Mouse (Mus musculus) limb, embryonic 13.5 days (tissue): ENCODE measurements around the gene Tmem130. TPM values are rescaled to one million over a fixed set of nuclear protein-coding genes. Genes with fewer than 3 reads are reported as not detected.
"Not testable (repeated sequence)": the region's sequence is repeated elsewhere in the genome, so short reads cannot be mapped to it uniquely, and the experiment has no call there.

Source experiments
- ATAC-seq: fragments of 200-750 bp; cut with Nextera tagmentation; 2 replicates; pipeline ENCODE4 v1.8.0; 2017; ENCODE audit warnings: low read depth, moderate number of reproducible peaks, moderate TSS enrichment; ENCODE audit not compliant: low FRiP score
- H3K27ac ChIP-seq: fragments of 300-500 bp; sonication (generic); 2 replicates; pipeline ENCODE4 v1.5.1; 2015; ENCODE audit warnings: inconsistent platforms, mild to moderate bottlenecking, moderate library complexity
- H3K27me3 ChIP-seq: fragments of 300-500 bp; sonication (generic); 2 replicates; pipeline ENCODE4 v1.6.1; 2015; ENCODE audit warnings: mild to moderate bottlenecking, inconsistent platforms
- H3K36me3 ChIP-seq: fragments of 300-500 bp; sonication (generic); 2 replicates; pipeline ENCODE4 v1.6.1; 2015; ENCODE audit warnings: inconsistent platforms, mild to moderate bottlenecking, moderate library complexity
- H3K4me1 ChIP-seq: fragments of 300-500 bp; sonication (generic); 2 replicates; pipeline ENCODE4 v1.6.1; 2015; ENCODE audit warnings: inconsistent platforms
- H3K4me2 ChIP-seq: fragments of 300-500 bp; sonication (generic); replicated peaks from 2 replicates; pipeline ENCODE4 v1.6.1; 2015; ENCODE audit warnings: inconsistent platforms, mild to moderate bottlenecking, moderate library complexity
- H3K4me3 ChIP-seq: fragments of 300-500 bp; sonication (generic); 2 replicates; pipeline ENCODE4 v1.5.1; 2015; ENCODE audit warnings: moderate library complexity, mild to moderate bottlenecking, inconsistent platforms
- H3K9ac ChIP-seq: fragments of 300-500 bp; sonication (generic); 2 replicates; pipeline ENCODE4 v1.6.1; 2015; ENCODE audit warnings: mild to moderate bottlenecking, inconsistent platforms
- H3K9me3 ChIP-seq: fragments of 300-500 bp; sonication (generic); 2 replicates; pipeline ENCODE4 v1.6.1; 2016; ENCODE audit warnings: inconsistent platforms
- WGBS: fragments of 180-500 bp; shearing (Covaris S2); methylation state at CpG from one replicate; pipeline ENCODE4 v1.1.7; 2015; 5-methylcytosine and 5-hydroxymethylcytosine counted together
- polyA plus RNA-seq: library from polyadenylated mRNA; unstranded; fragments of >200 nt; fragmentation: Nextera tagmentation; extraction: Ambion mirVana; gene quantifications from 2 replicates; pipeline ENCODE4 v1.2.1, GENCODE M21; 2015

Tmem130 gene
- polyA plus RNA-seq, 1 experiment from 2014 or later: 0.87 TPM

DNA sequence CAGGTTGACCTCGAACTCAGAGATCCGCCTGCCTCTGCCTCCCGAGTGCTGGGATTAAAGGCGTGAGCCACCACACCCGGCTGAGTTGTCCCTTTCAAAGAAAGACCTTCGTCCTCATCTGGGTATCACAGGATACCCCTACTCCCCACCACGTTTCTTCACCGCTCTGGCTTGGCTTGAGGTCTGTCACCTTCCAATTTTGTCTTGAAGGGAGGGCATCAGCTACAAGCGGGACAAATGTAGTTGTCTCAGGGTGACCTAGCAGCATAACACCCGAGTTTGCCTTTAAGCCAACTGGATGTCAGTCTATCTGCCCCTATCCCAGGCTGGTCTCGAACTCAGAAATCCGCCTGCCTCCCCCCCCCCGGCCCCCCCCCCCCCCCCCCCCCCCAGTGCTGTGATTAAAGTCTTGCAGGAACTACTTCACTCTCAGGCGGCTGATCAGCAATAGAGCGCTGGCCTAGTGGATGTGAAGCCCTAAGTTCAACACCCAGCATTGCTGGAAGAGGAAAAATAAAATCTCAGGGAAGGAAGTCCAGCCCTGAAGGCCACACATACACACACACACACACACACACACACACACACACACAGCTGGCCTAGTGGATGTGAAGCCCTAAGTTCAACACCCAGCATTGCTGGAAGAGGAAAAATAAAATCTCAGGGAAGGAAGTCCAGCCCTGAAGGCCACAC lies 5.6 kb upstream of the Tmem130 start, which contains the start of gene Trrap:
Trrap (plus strand) TSS at position 627 of the 693 bp plus-strand sequence.
- ATAC-seq: 0 out of 2 replicates have a peak, but pooled peaks have one; percentile 12
- H3K36me3 ChIP-seq: peaks cover 17% of the 10 kb centered on the region
- H3K4me2 ChIP-seq: peak within 1 kb of the TSS; percentile 90
- 88% methylated on average over 13 of the region's 15 CpGs for WGBS
- H3K27me3 ChIP-seq, H3K9me3 ChIP-seq: not testable (repeated sequence)
- peak within 1 kb of the TSS; percentile 93 for H3K9ac ChIP-seq
- H3K27ac ChIP-seq: peak within 1 kb of the TSS; percentile 97
- peaks cover 13% of the 10 kb centered on the region for H3K4me1 ChIP-seq
- H3K4me3 ChIP-seq: peak within 1 kb of the TSS; percentile 86

DNA sequence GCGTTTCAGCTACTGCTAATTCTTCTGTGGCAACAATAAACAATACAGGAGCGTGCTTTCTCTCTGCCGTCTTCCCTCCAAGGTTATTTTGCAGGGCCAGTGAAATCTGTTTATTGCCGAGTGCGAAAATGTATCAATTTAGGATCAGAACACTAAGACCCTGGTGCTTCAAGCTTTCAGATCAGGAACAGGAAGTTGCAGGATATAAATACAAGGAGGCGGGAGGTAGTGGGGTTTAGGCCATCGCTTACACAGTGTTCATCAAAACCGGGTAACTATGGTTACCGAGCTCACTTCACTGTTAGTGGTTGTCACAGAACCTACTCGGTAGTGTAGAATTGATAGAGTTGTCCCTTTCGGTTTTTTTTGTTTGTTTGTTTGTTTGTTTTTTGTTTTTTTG lies 5.0 kb upstream of the Tmem130 start:
- 85% methylated on average over 11 of the region's 11 CpGs for WGBS
- ATAC-seq: no peak
- H3K36me3 ChIP-seq: peaks cover 12% of the 10 kb centered on the region

DNA sequence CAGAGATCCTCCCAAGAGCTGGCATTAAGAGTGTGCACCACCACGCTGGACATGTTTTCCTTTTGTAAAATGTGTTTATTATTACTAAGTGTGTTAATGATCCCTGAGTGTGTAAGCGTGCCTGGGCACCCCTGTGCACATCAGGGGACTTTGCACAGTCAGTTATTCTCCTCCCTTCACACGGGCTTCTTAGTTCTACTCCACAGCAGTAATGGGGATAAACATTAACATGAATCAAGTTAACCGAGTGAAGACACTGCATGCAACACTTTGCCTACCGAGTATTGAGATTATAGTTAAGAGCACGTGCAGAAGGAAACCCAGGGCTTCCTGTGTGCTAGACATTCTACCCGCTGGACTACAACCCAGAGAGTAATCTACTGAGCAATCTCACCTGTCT lies 4.4 kb upstream of the Tmem130 start:
- no peaks in the 10 kb centered on the region for H3K9me3 ChIP-seq
- peaks cover 20% of the 10 kb centered on the region for H3K4me1 ChIP-seq
- 72% methylated on average over 7 of the region's 7 CpGs for WGBS
- no peak overlapping the region for H3K4me3 ChIP-seq
- peaks cover 19% of the 10 kb centered on the region for H3K27me3 ChIP-seq
- no peak overlapping the region for H3K27ac ChIP-seq
- peaks cover 6% of the 10 kb centered on the region for H3K36me3 ChIP-seq
- no peak overlapping the region for H3K9ac ChIP-seq
- no peak for ATAC-seq
- H3K4me2 ChIP-seq: no peak overlapping the region

More for the DNA sequence above, 5.0 kb upstream of the Tmem130 start:
- peaks cover 13% of the 10 kb centered on the region for H3K27me3 ChIP-seq
- H3K9ac ChIP-seq: no peak overlapping the region
- H3K4me3 ChIP-seq: no peak overlapping the region
- no peak overlapping the region for H3K4me2 ChIP-seq
- no peaks in the 10 kb centered on the region for H3K9me3 ChIP-seq
- peaks cover 14% of the 10 kb centered on the region for H3K4me1 ChIP-seq
- H3K27ac ChIP-seq: no peak overlapping the region

DNA sequence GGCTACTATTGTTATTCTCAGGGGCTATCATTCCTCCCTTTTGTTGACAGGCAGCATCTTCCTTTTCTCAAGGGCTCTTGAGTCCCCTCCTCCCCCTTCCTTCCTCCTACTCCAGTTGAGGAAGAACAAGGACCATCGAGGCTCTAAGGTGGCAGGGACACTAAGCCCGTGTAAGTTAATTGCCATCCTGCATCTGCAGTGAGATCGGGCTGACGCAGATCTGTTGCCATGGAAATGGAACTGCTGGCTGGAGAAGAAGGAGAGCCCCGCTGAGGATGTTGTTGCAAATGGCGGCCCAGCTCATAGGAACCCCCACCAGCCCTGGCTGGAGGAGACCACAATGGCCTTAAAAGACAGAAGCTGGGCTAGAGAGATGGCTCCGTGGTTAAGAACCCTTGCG lies 3.2 kb downstream of the Tmem130 start:
- no peak overlapping the region for H3K4me2 ChIP-seq
- H3K4me3 ChIP-seq: no peak overlapping the region
- WGBS: 15% methylated on average over 8 of the region's 8 CpGs
- peaks cover 40% of the 10 kb centered on the region for H3K27me3 ChIP-seq
- H3K27ac ChIP-seq: no peak overlapping the region
- ATAC-seq: no peak
- no peak overlapping the region for H3K9ac ChIP-seq
- H3K9me3 ChIP-seq: no peaks in the 10 kb centered on the region
- no peaks in the 10 kb centered on the region for H3K36me3 ChIP-seq
- peaks cover 9% of the 10 kb centered on the region; the same call in 1 of the 2 replicates for H3K4me1 ChIP-seq

DNA sequence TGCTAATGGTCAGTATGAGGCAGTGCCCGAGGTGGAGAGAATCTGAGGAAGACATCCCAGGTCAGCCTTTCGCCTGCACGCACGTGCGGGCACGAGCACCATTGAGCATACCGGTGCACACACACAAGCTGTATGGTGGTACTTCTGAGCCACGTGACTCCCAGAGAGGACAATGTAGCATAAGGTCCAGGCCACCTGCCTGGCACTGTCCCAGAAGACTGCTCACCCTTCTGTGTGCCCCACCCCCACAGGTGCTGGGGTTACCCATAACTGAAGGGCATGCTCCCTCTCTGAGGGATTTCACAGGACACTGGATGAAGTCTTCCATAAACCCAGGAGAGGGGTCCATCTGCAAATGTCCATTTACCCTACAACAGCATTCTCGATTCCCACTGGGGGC lies 4.2 kb downstream of the Tmem130 start:
- peaks cover 10% of the 10 kb centered on the region for H3K4me1 ChIP-seq
- no peak overlapping the region for H3K9ac ChIP-seq
- no peak overlapping the region for H3K27ac ChIP-seq
- no peak overlapping the region for H3K4me3 ChIP-seq
- H3K36me3 ChIP-seq: no peaks in the 10 kb centered on the region
- no peak overlapping the region for H3K4me2 ChIP-seq
- WGBS: 81% methylated on average over 9 of the region's 9 CpGs
- H3K27me3 ChIP-seq: peaks cover 35% of the 10 kb centered on the region
- no peak for ATAC-seq
- no peaks in the 10 kb centered on the region for H3K9me3 ChIP-seq

DNA sequence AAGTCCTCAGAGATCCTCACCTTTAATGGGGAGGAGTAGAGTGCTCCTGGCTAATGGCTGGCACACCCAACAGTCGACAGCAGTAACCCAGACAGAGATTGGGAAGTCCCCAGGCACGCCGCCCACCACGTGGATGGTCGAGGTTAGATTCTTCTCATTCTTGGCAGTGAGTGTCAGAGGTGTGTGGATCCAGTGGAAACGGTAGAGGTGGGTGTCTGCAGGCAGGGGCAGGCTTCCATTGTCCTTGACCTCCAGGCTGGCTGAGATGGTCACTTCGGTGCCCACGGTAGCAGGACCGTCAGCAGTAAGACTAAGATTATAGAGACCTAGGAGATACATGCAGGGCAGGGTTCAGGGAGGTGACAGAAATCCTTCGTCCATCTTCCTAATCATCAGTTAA lies 6.4 kb downstream of the Tmem130 start:
- H3K9ac ChIP-seq: no peak overlapping the region
- no peak overlapping the region for H3K27ac ChIP-seq
- no peak overlapping the region for H3K4me2 ChIP-seq
- H3K36me3 ChIP-seq: no peaks in the 10 kb centered on the region
- ATAC-seq: no peak
- 78% methylated on average over 10 of the region's 10 CpGs for WGBS
- H3K27me3 ChIP-seq: peaks cover 13% of the 10 kb centered on the region
- H3K9me3 ChIP-seq: no peaks in the 10 kb centered on the region
- H3K4me1 ChIP-seq: peaks cover 5% of the 10 kb centered on the region; the same call in 1 of the 2 replicates
- no peak overlapping the region for H3K4me3 ChIP-seq

DNA sequence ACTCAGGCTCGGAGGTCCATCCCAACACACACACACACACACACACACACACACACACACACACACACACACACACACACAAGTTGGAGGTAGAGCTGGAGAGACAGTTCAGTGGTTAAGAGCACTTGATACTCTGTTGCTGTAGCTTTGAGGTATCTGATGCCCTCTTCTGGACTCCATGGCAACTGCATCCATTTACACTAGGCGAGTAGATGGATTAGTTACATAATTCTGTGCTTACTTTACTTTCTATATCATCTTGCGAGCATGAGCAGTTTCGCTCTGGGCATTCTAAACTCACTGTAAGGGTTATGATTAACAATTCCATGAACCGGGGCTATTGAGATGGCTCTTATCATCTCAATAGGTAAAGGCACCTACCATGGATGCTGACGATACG lies 8.6 kb downstream of the Tmem130 start:
- Histone ChIP-seq H3K4me3 (no peak overlapping the region), H3K36me3 (no peaks in the 10 kb centered on the region), H3K9ac (no peak overlapping the region), H3K27ac (no peak overlapping the region), H3K9me3 (no peaks in the 10 kb centered on the region), H3K27me3 (no peaks in the 10 kb centered on the region), H3K4me2 (no peak overlapping the region), H3K4me1 (peaks cover 5% of the 10 kb centered on the region; the same call in 1 of the 2 replicates)
- ATAC-seq: no peak
- 62% methylated on average over 7 of the region's 7 CpGs for WGBS

DNA sequence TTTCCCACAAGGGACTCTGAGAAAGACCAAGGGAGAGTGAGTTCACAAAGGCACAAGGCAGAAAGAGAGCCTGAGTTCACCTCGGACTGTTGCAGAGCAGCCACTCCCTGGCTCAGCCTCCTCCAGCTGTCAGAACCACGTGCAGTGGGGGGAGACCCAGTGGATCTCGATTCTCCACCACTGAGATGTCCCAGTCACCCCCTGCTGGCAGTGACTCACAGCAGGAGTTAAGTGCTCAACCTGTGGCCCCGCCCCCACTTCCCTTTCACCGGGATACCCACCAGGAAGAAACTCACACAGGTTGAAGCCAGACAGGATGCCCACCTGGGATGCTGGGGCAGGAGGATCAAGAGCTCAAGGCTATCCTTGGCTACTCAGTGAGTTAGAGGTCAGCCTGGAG lies 9.2 kb downstream of the Tmem130 start:
- 0 out of 2 replicates have a peak overlapping the region, but pooled peaks have one; percentile 23 for H3K4me2 ChIP-seq
- 9% methylated on average over 5 of the region's 5 CpGs for WGBS
- no peak overlapping the region for H3K27ac ChIP-seq
- H3K9ac ChIP-seq: no peak overlapping the region
- peaks cover 5% of the 10 kb centered on the region; the same call in 1 of the 2 replicates for H3K4me1 ChIP-seq
- H3K27me3 ChIP-seq: no peaks in the 10 kb centered on the region
- H3K9me3 ChIP-seq: no peaks in the 10 kb centered on the region
- no peaks in the 10 kb centered on the region for H3K36me3 ChIP-seq
- H3K4me3 ChIP-seq: no peak overlapping the region
- ATAC-seq: no peak

DNA sequence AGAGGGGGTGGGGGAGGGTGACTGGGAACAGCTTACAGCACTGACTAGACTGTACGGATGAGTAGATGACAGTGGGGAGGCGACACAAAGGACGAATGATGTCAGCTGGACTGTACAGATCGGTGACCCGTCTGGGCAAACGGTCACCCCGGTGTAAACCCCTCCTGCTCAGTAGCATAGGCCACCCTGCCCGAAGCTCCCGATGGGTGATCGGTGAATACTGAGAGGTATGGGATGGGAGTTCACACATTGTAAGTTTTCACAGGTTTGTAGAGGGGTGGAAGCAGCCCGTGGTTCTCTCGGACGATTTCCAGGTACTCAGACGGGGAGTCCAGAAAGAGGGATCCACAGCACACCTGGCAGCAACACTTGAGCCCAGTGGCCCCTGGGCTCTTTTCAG lies 24.5 kb downstream of the Tmem130 start:
- no peak for ATAC-seq
- Histone ChIP-seq H3K27ac (no peak overlapping the region), H3K36me3 (no peaks in the 10 kb centered on the region), H3K27me3 (no peaks in the 10 kb centered on the region), H3K9me3 (no peaks in the 10 kb centered on the region), H3K4me1 (no peaks in the 10 kb centered on the region), H3K9ac (no peak overlapping the region), H3K4me3 (no peak overlapping the region), H3K4me2 (no peak overlapping the region)
- WGBS: 87% methylated on average over 14 of the region's 14 CpGs

DNA sequence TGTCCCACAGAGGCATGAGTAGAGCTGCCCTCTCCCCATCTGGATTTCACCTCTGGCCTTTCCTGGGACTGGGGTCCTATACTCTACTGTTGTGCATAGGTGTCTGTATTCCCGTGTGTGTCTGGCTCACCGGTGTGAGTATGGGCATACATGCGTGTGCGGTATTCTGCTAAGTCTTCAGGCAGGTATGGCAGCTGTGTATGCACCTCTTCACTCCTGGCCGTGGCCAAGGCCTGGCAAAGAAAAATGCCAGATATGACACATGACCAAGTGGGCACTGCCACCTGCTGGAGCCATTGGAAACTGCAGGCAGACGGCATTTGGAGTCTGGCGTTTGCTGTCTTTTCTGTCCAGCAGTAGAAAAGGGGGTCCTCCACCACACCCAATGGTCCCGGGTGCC lies 26.7 kb downstream of the Tmem130 start:
- no peaks in the 10 kb centered on the region for H3K36me3 ChIP-seq
- no peak overlapping the region for H3K27ac ChIP-seq
- 29% methylated on average over 8 of the region's 8 CpGs for WGBS
- ATAC-seq: no peak
- no peak overlapping the region for H3K4me3 ChIP-seq
- H3K4me1 ChIP-seq: no peaks in the 10 kb centered on the region
- no peak overlapping the region for H3K9ac ChIP-seq
- H3K9me3 ChIP-seq: no peaks in the 10 kb centered on the region
- H3K27me3 ChIP-seq: no peaks in the 10 kb centered on the region
- H3K4me2 ChIP-seq: no peak overlapping the region

DNA sequence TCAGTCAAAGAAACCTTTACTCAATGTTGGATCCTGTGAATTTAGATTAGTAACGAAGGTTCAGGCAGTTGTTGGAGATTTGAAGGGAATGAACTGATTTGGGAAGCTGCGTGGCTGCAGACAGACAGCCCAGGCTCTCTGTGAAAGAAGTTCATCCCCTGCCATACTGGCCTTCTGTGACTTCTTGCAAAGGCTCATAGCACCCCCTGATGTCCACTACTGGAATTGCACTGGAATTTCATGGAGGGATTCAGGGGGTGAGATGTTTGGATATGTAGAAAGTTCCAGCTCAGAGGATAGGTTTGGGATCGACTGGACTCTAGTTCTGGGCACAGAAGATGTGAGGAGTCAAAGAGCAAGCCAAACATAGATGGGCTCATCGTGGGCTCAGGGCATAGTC lies 27.7 kb downstream of the Tmem130 start:
- Histone ChIP-seq H3K27ac (no peak overlapping the region), H3K4me2 (no peak overlapping the region), H3K4me1 (no peaks in the 10 kb centered on the region), H3K27me3 (no peaks in the 10 kb centered on the region; the same call in 1 of the 2 replicates), H3K36me3 (no peaks in the 10 kb centered on the region), H3K4me3 (no peak overlapping the region), H3K9ac (no peak overlapping the region), H3K9me3 (no peaks in the 10 kb centered on the region)
- no peak for ATAC-seq
- WGBS: 36% methylated on average over 4 of the region's 4 CpGs

DNA sequence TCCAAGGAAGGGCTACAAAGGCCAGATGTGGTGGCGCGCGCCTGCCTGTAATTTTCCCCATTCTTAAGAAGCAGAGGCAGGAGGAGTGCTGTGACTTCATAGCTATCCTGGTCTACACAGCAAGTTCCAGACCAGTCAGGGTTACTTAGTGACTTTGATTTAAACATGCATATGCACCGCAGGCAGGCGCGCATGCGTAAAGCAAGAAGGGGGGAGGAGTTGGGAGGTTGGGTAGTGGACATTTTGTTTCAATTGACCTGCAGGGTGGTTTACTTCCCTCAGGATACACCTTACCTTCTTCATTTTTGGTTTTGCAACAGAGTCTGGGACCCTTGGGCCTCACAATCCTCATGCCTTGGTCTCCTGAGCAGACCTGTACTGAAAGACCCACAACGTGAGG lies 32.4 kb downstream of the Tmem130 start:
- WGBS: 77% methylated on average over 8 of the region's 8 CpGs
- Histone ChIP-seq H3K27ac (no peak overlapping the region), H3K36me3 (no peaks in the 10 kb centered on the region), H3K27me3 (peaks cover 11% of the 10 kb centered on the region), H3K4me1 (no peaks in the 10 kb centered on the region), H3K4me3 (no peak overlapping the region), H3K9ac (no peak overlapping the region), H3K9me3 (no peaks in the 10 kb centered on the region), H3K4me2 (no peak overlapping the region)
- no peak for ATAC-seq

DNA sequence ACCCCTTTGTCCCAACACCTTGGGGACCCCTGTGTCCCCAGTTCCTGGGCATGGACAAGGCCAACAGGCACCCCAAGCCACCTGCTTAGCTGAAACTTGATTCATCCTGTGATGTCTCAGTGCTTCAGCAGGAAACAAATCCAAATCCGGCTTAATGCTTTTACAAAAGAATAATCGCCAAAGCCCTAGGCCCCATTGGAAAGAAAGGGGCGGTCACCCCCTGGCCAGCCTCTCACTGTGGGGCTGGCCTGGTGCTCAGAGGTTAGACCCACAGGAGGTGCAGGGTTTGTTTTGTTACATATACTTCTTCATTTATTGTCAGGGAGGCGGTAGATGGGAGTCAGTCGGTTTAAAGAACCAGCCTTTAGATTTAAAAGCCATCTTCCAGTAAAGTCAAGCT lies 33.4 kb downstream of the Tmem130 start:
- H3K4me2 ChIP-seq: no peak overlapping the region
- no peaks in the 10 kb centered on the region for H3K9me3 ChIP-seq
- WGBS: 38% methylated on average over 5 of the region's 5 CpGs
- peaks cover 11% of the 10 kb centered on the region for H3K27me3 ChIP-seq
- no peaks in the 10 kb centered on the region for H3K36me3 ChIP-seq
- H3K4me1 ChIP-seq: no peaks in the 10 kb centered on the region
- H3K4me3 ChIP-seq: no peak overlapping the region
- ATAC-seq: no peak
- no peak overlapping the region for H3K9ac ChIP-seq
- no peak overlapping the region for H3K27ac ChIP-seq
